Mouse (Mus musculus): Measurements from ENCODE around the gene Dffa. TPM values are rescaled to one million over a fixed set of nuclear protein-coding genes. Genes with fewer than 3 reads are reported as not detected.

Dffa gene
- polyA plus RNA-seq, 2 experiments = 13.1 to 13.2 TPM

- Histone ChIP-seq H3K27ac (no peak overlapping the region), H3K4me3 (ENCODE audit: insufficient read depth in 1 of 2, low read depth in 2 of 2, low read length in 2 of 2) (no peak overlapping the region), H3K4me2 (ENCODE audit: low read depth) (no peak overlapping the region), H3K27me3 (ENCODE audit: control insufficient read depth, insufficient read depth, low read length) (no peaks in the 10 kb centered on the region), H3K4me1 (replicated peaks; ENCODE audit: control insufficient read depth in 2 of 2, insufficient read depth in 2 of 2, low read length in 1 of 2) (no peaks in the 10 kb centered on the region; a peak in 1 of 4 replicates), H3K9me3 (ENCODE audit: control insufficient read depth, low read length) (no peaks in the 10 kb centered on the region), H3K9ac (replicated peaks) (no peak overlapping the region), H3K36me3 (replicated peaks; ENCODE audit: control insufficient read depth, insufficient read depth, low read depth) (no peaks in the 10 kb centered on the region)
- no peak for ATAC-seq (ENCODE audit: insufficient read depth)
- WGBS (ENCODE audit: insufficient replicate concordance) = 77% methylated on average over 9 of the region's 9 CpGs
- no peak for DNase-seq (ENCODE audit: low read depth in 3 of 3, low spot score in 3 of 3)
- TF ChIP-seq CTCF (IDR thresholded peaks at IDR 0.05; ENCODE audit: low read depth) (no peak), EP300 (IDR thresholded peaks at IDR 0.05; ENCODE audit: low read depth) (no peak)
Observed at GRCm38 (mm10) chr4:149059713-149060112, 44.2 kb upstream of the Dffa start.

GRCm38 (mm10) chr4:149060621-149061431 is 43.1 kb upstream of the Dffa start:
- no peak for DNase-seq (ENCODE audit: low read depth in 3 of 3, low spot score in 3 of 3)
- H3K9me3 ChIP-seq (ENCODE audit: control insufficient read depth, low read length) = no peaks in the 10 kb centered on the region
- H3K27ac ChIP-seq = no peak overlapping the region
- H3K36me3 ChIP-seq (replicated peaks; ENCODE audit: control insufficient read depth, insufficient read depth, low read depth) = no peaks in the 10 kb centered on the region
- no peak overlapping the region for H3K4me3 ChIP-seq (ENCODE audit: insufficient read depth in 1 of 2, low read depth in 2 of 2, low read length in 2 of 2)
- H3K4me1 ChIP-seq (replicated peaks; ENCODE audit: control insufficient read depth in 2 of 2, insufficient read depth in 2 of 2, low read length in 1 of 2) = no peaks in the 10 kb centered on the region; a peak in 1 of 4 replicates
- WGBS (ENCODE audit: insufficient replicate concordance) = 65% methylated on average over 14 of the region's 14 CpGs
- ATAC-seq (ENCODE audit: insufficient read depth) = no peak
- H3K9ac ChIP-seq (replicated peaks) = no peak overlapping the region
- H3K27me3 ChIP-seq (ENCODE audit: control insufficient read depth, insufficient read depth, low read length) = no peaks in the 10 kb centered on the region
- no peak overlapping the region for H3K4me2 ChIP-seq (ENCODE audit: low read depth)
- TF ChIP-seq EP300 (IDR thresholded peaks at IDR 0.05; ENCODE audit: low read depth) (no peak), CTCF (IDR thresholded peaks at IDR 0.05; ENCODE audit: low read depth) (no peak)

- no peak overlapping the region for H3K4me3 ChIP-seq (ENCODE audit: insufficient read depth in 1 of 2, low read depth in 2 of 2, low read length in 2 of 2)
- H3K9ac ChIP-seq (replicated peaks) = no peak overlapping the region
- no peaks in the 10 kb centered on the region for H3K36me3 ChIP-seq (replicated peaks; ENCODE audit: control insufficient read depth, insufficient read depth, low read depth)
- no peaks in the 10 kb centered on the region for H3K27me3 ChIP-seq (ENCODE audit: control insufficient read depth, insufficient read depth, low read length)
- H3K4me1 ChIP-seq (replicated peaks; ENCODE audit: control insufficient read depth in 2 of 2, insufficient read depth in 2 of 2, low read length in 1 of 2) = no peaks in the 10 kb centered on the region
- ATAC-seq (ENCODE audit: insufficient read depth) (no peak), DNase-seq (ENCODE audit: low read depth in 3 of 3, low spot score in 3 of 3) (no peak)
- TF ChIP-seq CTCF (IDR thresholded peaks at IDR 0.05; ENCODE audit: low read depth) (no peak), EP300 (IDR thresholded peaks at IDR 0.05; ENCODE audit: low read depth) (no peak)
- 74% methylated on average over 13 of the region's 13 CpGs for WGBS (ENCODE audit: insufficient replicate concordance)
- H3K27ac ChIP-seq = no peak overlapping the region
- no peak overlapping the region for H3K4me2 ChIP-seq (ENCODE audit: low read depth)
- H3K9me3 ChIP-seq (ENCODE audit: control insufficient read depth, low read length) = no peaks in the 10 kb centered on the region
Observed at GRCm38 (mm10) chr4:149061432-149061718, 42.6 kb upstream of the Dffa start.

- WGBS (ENCODE audit: insufficient replicate concordance) = 77% methylated on average over 21 of the region's 21 CpGs
- no peak for ATAC-seq (ENCODE audit: insufficient read depth)
- no peak overlapping the region for H3K27ac ChIP-seq
- H3K4me3 ChIP-seq (ENCODE audit: insufficient read depth in 1 of 2, low read depth in 2 of 2, low read length in 2 of 2) = no peak overlapping the region
- H3K9ac ChIP-seq (replicated peaks) = no peak overlapping the region
- H3K9me3 ChIP-seq (ENCODE audit: control insufficient read depth, low read length) = no peaks in the 10 kb centered on the region
- H3K4me1 ChIP-seq (replicated peaks; ENCODE audit: control insufficient read depth in 2 of 2, insufficient read depth in 2 of 2, low read length in 1 of 2) = no peaks in the 10 kb centered on the region
- TF ChIP-seq CTCF (IDR thresholded peaks at IDR 0.05; ENCODE audit: low read depth) (no peak), EP300 (IDR thresholded peaks at IDR 0.05; ENCODE audit: low read depth) (no peak)
- no peak overlapping the region for H3K4me2 ChIP-seq (ENCODE audit: low read depth)
- no peak for DNase-seq (ENCODE audit: low read depth in 3 of 3, low spot score in 3 of 3)
- H3K27me3 ChIP-seq (ENCODE audit: control insufficient read depth, insufficient read depth, low read length) = no peaks in the 10 kb centered on the region
- no peaks in the 10 kb centered on the region for H3K36me3 ChIP-seq (replicated peaks; ENCODE audit: control insufficient read depth, insufficient read depth, low read depth)
Observed at GRCm38 (mm10) chr4:149062406-149063318, 41.3 kb upstream of the Dffa start.

All from liver, embryonic 14.5 days (tissue).